Mouse (Mus musculus): ENCODE measurements around the gene 2310034G01Rik. TPM values are rescaled to one million over a fixed set of nuclear protein-coding genes. Genes with fewer than 3 reads are reported as not detected.

The 2310034G01Rik gene
- polyA plus RNA-seq, 1 experiment from 2014 or later, result 2.0 TPM

- DNase-seq (ENCODE audit: low spot score) (peak; percentile 52), ATAC-seq (replicated peaks; ENCODE audit: low FRiP score, low TSS enrichment, low read depth) (no peak)
- Histone ChIP-seq H3K4me2 (ENCODE audit: low read length) (no peak overlapping the region), H3K4me1 (replicated peaks; ENCODE audit: control insufficient read depth, insufficient read depth, low read length) (peaks cover 20% of the 10 kb centered on the region), H3K9me3 (ENCODE audit: control insufficient read depth, low read length) (no peaks in the 10 kb centered on the region), H3K9ac (ENCODE audit: low read length) (no peak overlapping the region), H3K27ac (ENCODE audit: low read depth) (no peak overlapping the region), H3K36me3 (ENCODE audit: control insufficient read depth, insufficient read depth, low read length) (peaks cover 34% of the 10 kb centered on the region), H3K27me3 (replicated peaks; ENCODE audit: control insufficient read depth, insufficient read depth, low read length) (peaks cover 3% of the 10 kb centered on the region; the same call in 1 of the 2 replicates), H3K4me3 (ENCODE audit: low read depth, low read length) (no peak overlapping the region)
- 83% methylated on average over 21 of the region's 21 CpGs for WGBS
These were observed 40.3 kb downstream of the 2310034G01Rik start for GRCm38 (mm10) chr19:46309651-46310305.

- Histone ChIP-seq H3K36me3 (ENCODE audit: control insufficient read depth, insufficient read depth, low read length) (peaks cover 34% of the 10 kb centered on the region), H3K9ac (ENCODE audit: low read length) (peak overlapping the region; percentile 25; the same call in 1 of the 2 replicates), H3K9me3 (ENCODE audit: control insufficient read depth, low read length) (no peaks in the 10 kb centered on the region), H3K4me1 (replicated peaks; ENCODE audit: control insufficient read depth, insufficient read depth, low read length) (peaks cover 11% of the 10 kb centered on the region), H3K4me2 (ENCODE audit: low read length) (peak overlapping the region; percentile 61), H3K27ac (ENCODE audit: low read depth) (no peak overlapping the region), H3K27me3 (replicated peaks; ENCODE audit: control insufficient read depth, insufficient read depth, low read length) (no peaks in the 10 kb centered on the region), H3K4me3 (ENCODE audit: low read depth, low read length) (peak overlapping the region; percentile 32)
- no peak; the same call in 1 of the 2 replicates for ATAC-seq (replicated peaks; ENCODE audit: low FRiP score, low TSS enrichment, low read depth)
- peak; percentile 91 for DNase-seq (ENCODE audit: low spot score)
- 2% methylated on average over 47 of the region's 47 CpGs for WGBS
These were observed 41.2 kb downstream of the 2310034G01Rik start for GRCm38 (mm10) chr19:46308706-46309435.

DNA sequence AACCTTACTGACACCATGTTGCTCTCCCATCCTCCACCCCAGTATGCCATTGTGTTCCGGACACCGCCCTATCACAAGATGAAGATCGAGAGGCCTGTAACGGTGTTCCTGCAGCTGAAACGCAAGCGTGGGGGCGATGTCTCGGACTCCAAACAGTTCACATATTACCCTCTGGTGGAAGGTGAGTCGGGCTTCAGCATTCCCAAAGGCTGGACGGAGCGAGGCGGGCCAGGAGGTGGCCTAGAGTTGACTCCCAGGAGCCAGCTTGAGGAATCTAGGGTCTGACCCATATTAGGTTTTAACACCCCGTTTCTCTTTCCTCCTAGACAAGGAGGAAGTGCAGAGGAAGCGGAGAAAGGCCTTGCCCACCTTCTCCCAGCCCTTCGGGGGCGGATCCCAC is 41.8 kb downstream of the 2310034G01Rik start:
- Histone ChIP-seq H3K4me3 (ENCODE audit: low read depth, low read length) (no peak overlapping the region), H3K36me3 (ENCODE audit: control insufficient read depth, insufficient read depth, low read length) (peaks cover 34% of the 10 kb centered on the region), H3K27ac (ENCODE audit: low read depth) (no peak overlapping the region), H3K4me2 (ENCODE audit: low read length) (no peak overlapping the region), H3K9ac (ENCODE audit: low read length) (no peak overlapping the region; the same call in 1 of the 2 replicates), H3K27me3 (replicated peaks; ENCODE audit: control insufficient read depth, insufficient read depth, low read length) (no peaks in the 10 kb centered on the region), H3K4me1 (replicated peaks; ENCODE audit: control insufficient read depth, insufficient read depth, low read length) (peaks cover 15% of the 10 kb centered on the region), H3K9me3 (ENCODE audit: control insufficient read depth, low read length) (no peaks in the 10 kb centered on the region)
- ATAC-seq (replicated peaks; ENCODE audit: low FRiP score, low TSS enrichment, low read depth), result no peak
- no peak for DNase-seq (ENCODE audit: low spot score)
- WGBS, result 69% methylated on average over 16 of the region's 16 CpGs

- no peak for ATAC-seq (replicated peaks; ENCODE audit: low FRiP score, low TSS enrichment, low read depth)
- H3K9me3 ChIP-seq (ENCODE audit: control insufficient read depth, low read length), result no peaks in the 10 kb centered on the region
- DNase-seq (ENCODE audit: low spot score), result no peak
- no peak overlapping the region for H3K4me2 ChIP-seq (ENCODE audit: low read length)
- no peak overlapping the region for H3K4me3 ChIP-seq (ENCODE audit: low read depth, low read length)
- H3K9ac ChIP-seq (ENCODE audit: low read length), result no peak overlapping the region
- H3K27me3 ChIP-seq (replicated peaks; ENCODE audit: control insufficient read depth, insufficient read depth, low read length), result no peaks in the 10 kb centered on the region
- H3K4me1 ChIP-seq (replicated peaks; ENCODE audit: control insufficient read depth, insufficient read depth, low read length), result peaks cover 15% of the 10 kb centered on the region
- no peak overlapping the region for H3K27ac ChIP-seq (ENCODE audit: low read depth)
- 85% methylated on average over 16 of the region's 16 CpGs for WGBS
- H3K36me3 ChIP-seq (ENCODE audit: control insufficient read depth, insufficient read depth, low read length), result peaks cover 31% of the 10 kb centered on the region
These were observed 42.3 kb downstream of the 2310034G01Rik start for GRCm38 (mm10) chr19:46307781-46308180.

DNA sequence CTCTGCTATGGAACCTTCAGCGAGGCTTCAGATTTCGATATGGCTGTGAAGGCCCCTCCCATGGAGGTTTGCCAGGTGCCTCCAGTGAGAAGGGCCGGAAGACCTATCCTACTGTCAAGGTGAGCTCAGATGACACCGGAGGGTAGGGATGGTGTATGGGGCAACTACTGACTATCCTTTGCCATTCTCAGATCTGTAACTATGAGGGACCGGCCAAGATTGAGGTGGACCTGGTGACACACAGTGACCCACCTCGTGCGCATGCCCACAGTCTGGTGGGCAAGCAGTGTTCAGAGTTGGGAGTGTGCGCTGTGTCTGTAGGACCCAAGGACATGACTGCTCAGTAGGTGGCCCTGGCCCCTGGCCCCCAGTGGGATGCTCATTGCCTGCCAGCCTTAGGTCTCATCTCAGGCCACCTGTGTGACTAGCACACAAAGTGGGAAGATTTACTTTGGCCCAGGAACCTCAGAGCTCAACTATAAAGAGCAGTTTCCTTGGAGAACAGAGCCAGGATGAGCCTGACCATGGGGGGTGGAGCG is 43.3 kb downstream of the 2310034G01Rik start:
- Histone ChIP-seq H3K9me3 (ENCODE audit: control insufficient read depth, low read length) (no peaks in the 10 kb centered on the region), H3K36me3 (ENCODE audit: control insufficient read depth, insufficient read depth, low read length) (peaks cover 25% of the 10 kb centered on the region), H3K9ac (ENCODE audit: low read length) (no peak overlapping the region), H3K4me1 (replicated peaks; ENCODE audit: control insufficient read depth, insufficient read depth, low read length) (peaks cover 15% of the 10 kb centered on the region), H3K27ac (ENCODE audit: low read depth) (no peak overlapping the region), H3K4me3 (ENCODE audit: low read depth, low read length) (no peak overlapping the region), H3K27me3 (replicated peaks; ENCODE audit: control insufficient read depth, insufficient read depth, low read length) (no peaks in the 10 kb centered on the region), H3K4me2 (ENCODE audit: low read length) (no peak overlapping the region)
- WGBS, result 91% methylated on average over 9 of the region's 9 CpGs
- ATAC-seq (replicated peaks; ENCODE audit: low FRiP score, low TSS enrichment, low read depth) (no peak), DNase-seq (ENCODE audit: low spot score) (no peak)

DNA sequence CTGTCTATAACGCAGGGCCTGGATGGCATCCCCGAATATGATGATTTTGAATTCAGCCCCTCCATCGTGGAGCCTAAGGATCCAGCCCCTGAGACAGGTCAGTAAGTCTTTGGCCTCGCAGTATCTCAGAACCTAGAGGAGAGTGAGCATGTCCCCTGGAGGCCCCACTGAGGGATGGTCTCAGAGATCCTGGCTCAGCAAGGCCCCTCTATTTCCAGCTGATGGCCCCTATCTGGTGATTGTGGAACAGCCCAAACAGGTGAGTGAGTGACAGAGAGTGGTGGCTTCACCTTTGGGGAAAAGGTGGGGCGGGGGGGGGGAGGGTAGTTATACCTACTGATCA is 43.9 kb downstream of the 2310034G01Rik start:
- H3K4me1 ChIP-seq (replicated peaks; ENCODE audit: control insufficient read depth, insufficient read depth, low read length), result peaks cover 15% of the 10 kb centered on the region
- DNase-seq (ENCODE audit: low spot score), result no peak

GRCm38 (mm10) chr19:46305432-46306267 is 44.5 kb downstream of the 2310034G01Rik start:
- ATAC-seq (replicated peaks; ENCODE audit: low FRiP score, low TSS enrichment, low read depth) (peak; percentile 74), DNase-seq (ENCODE audit: low spot score) (peak; percentile 95)
- peak overlapping the region; percentile 99 for H3K4me2 ChIP-seq (ENCODE audit: low read length)
- H3K36me3 ChIP-seq (ENCODE audit: control insufficient read depth, insufficient read depth, low read length), result peaks cover 14% of the 10 kb centered on the region
- peak overlapping the region; percentile 55 for H3K9ac ChIP-seq (ENCODE audit: low read length)
- peak overlapping the region; percentile 64 for H3K4me3 ChIP-seq (ENCODE audit: low read depth, low read length)
- H3K27me3 ChIP-seq (replicated peaks; ENCODE audit: control insufficient read depth, insufficient read depth, low read length), result no peaks in the 10 kb centered on the region
- under 1% methylated on average over 43 of the region's 43 CpGs for WGBS
- H3K4me1 ChIP-seq (replicated peaks; ENCODE audit: control insufficient read depth, insufficient read depth, low read length), result peaks cover 15% of the 10 kb centered on the region
- H3K27ac ChIP-seq (ENCODE audit: low read depth), result peak overlapping the region; percentile 71
- no peaks in the 10 kb centered on the region for H3K9me3 ChIP-seq (ENCODE audit: control insufficient read depth, low read length)

More for the DNA sequence above, 43.9 kb downstream of the 2310034G01Rik start:
- peak overlapping the region; percentile 64 for H3K4me3 ChIP-seq (ENCODE audit: low read depth, low read length)
- peak overlapping the region; percentile 55 for H3K9ac ChIP-seq (ENCODE audit: low read length)
- peaks cover 20% of the 10 kb centered on the region for H3K36me3 ChIP-seq (ENCODE audit: control insufficient read depth, insufficient read depth, low read length)
- no peak for ATAC-seq (replicated peaks; ENCODE audit: low FRiP score, low TSS enrichment, low read depth)
- no peak overlapping the region for H3K27ac ChIP-seq (ENCODE audit: low read depth)
- H3K4me2 ChIP-seq (ENCODE audit: low read length), result peak overlapping the region; percentile 99
- 55% methylated on average over 5 of the region's 5 CpGs for WGBS
- H3K9me3 ChIP-seq (ENCODE audit: control insufficient read depth, low read length), result no peaks in the 10 kb centered on the region
- H3K27me3 ChIP-seq (replicated peaks; ENCODE audit: control insufficient read depth, insufficient read depth, low read length), result no peaks in the 10 kb centered on the region

- WGBS, result 1% methylated on average over 34 of the region's 34 CpGs
- Histone ChIP-seq H3K9ac (ENCODE audit: low read length) (peak overlapping the region; percentile 55), H3K27me3 (replicated peaks; ENCODE audit: control insufficient read depth, insufficient read depth, low read length) (no peaks in the 10 kb centered on the region), H3K9me3 (ENCODE audit: control insufficient read depth, low read length) (no peaks in the 10 kb centered on the region), H3K27ac (ENCODE audit: low read depth) (peak overlapping the region; percentile 71), H3K4me1 (replicated peaks; ENCODE audit: control insufficient read depth, insufficient read depth, low read length) (peaks cover 15% of the 10 kb centered on the region), H3K4me3 (ENCODE audit: low read depth, low read length) (peak overlapping the region; percentile 64), H3K4me2 (ENCODE audit: low read length) (peak overlapping the region; percentile 99), H3K36me3 (ENCODE audit: control insufficient read depth, insufficient read depth, low read length) (peaks cover 8% of the 10 kb centered on the region; the same call in 1 of the 2 replicates)
- DNase-seq (ENCODE audit: low spot score) (no peak), ATAC-seq (replicated peaks; ENCODE audit: low FRiP score, low TSS enrichment, low read depth) (peak; percentile 32)
These were observed 45.2 kb downstream of the 2310034G01Rik start for GRCm38 (mm10) chr19:46304908-46305333.

All from intestine, embryonic 14.5 days (tissue).